Mouse (Mus musculus): ENCODE measurements around the gene Ugt1a1.
"Not testable (repeated sequence)": the region's sequence is repeated elsewhere in the genome, so short reads cannot be mapped to it uniquely, and the experiment has no call there.

Gene Ugt1a1

DNA sequence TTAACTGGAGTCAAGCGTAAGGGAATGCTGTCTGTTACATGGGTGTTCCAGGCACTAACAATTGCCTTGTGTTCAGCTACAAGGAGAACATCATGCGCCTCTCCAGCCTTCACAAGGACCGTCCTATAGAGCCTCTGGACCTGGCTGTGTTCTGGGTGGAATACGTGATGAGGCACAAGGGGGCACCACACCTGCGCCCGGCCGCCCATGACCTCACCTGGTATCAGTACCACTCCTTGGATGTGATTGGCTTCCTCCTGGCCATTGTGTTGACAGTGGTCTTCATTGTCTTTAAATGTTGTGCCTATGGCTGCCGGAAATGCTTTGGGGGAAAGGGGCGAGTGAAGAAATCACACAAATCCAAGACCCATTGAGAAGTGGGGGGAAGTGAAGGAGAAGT, 6.3 kb downstream of the Ugt1a1 start:
- DNase-seq (ENCODE audit: low read depth, low spot score): peak; percentile 11

DNA sequence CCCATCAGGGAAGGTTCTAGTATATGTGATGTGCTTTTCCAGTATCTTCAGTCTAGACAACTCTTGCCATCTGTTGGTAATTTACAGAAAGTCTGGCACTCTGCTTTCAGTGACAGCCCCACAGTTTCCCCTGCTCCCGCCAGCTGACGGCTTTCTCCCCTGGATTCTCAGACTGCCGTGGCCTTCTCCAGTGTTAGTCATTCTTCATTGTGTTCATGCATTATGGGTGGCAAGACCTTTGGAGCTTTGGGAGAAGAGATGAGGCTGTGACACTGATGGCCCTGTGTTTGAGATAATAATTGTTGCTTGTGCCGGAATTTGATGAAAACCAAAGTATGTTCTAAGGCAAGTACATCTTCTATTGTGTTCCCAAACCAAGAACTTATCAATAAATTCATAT, 6.8 kb downstream of the Ugt1a1 start:
- DNase-seq (ENCODE audit: low read depth, low spot score): peak; percentile 10

DNA sequence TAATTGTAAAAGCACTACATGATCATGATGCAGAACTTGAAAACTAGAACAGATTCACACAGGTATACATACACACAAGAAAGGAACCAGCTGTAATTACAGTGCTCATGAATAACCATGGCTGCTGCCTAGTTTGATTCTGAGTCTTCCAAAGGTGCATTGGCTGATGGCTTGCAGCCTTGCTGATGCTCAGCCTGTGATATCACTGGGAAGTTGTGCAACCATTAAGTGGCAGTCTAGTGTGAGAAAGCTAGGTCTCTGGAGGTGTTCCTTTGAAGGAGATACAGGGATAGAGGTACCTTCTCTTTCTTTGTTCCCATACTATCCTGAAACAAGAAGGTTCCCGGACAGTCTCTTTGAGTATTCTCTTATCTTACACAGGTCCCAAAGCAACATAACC, 7.3 kb downstream of the Ugt1a1 start:
- peak; percentile 8 for DNase-seq (ENCODE audit: low read depth, low spot score)

DNA sequence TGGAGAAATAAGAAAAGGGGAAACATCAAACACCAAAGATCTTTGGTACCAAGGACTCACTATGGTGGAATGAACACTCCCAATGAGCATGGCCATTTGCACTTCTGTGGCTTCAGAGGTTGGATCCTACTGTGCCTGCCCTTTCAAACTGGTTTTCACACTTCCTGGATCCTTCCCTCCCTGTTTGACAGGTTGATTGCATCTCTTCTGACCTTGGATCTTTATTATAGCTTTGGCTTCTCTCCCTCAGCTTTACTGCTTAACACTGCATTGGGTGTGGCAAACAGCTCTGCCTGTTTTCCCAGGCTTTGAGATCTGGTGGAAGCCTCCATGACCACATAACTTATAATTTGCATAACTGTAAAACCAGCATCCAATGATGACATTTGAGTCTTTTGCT, 8.6 kb downstream of the Ugt1a1 start:
- DNase-seq (ENCODE audit: low read depth, low spot score): peak; percentile 12

DNA sequence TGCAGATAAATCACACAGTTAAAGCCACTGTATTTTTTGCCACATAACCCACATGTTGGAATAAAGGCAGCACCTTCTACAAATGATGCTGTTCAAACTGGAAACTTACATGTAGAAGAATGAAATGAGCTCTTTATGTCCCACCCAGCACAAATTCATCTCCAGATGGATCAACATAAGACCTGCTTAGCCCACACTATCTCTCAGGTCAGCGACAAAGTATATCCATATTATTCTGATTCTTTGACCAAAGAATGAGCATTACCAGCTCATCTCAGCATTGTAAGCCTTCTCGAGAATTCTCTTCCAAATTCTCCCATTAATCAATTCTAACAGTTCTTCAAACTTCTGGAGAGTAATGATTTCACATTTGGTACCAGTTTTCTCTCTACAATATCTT, 10.5 kb downstream of the Ugt1a1 start:
- DNase-seq (ENCODE audit: low read depth, low spot score): peak; percentile 8

DNA sequence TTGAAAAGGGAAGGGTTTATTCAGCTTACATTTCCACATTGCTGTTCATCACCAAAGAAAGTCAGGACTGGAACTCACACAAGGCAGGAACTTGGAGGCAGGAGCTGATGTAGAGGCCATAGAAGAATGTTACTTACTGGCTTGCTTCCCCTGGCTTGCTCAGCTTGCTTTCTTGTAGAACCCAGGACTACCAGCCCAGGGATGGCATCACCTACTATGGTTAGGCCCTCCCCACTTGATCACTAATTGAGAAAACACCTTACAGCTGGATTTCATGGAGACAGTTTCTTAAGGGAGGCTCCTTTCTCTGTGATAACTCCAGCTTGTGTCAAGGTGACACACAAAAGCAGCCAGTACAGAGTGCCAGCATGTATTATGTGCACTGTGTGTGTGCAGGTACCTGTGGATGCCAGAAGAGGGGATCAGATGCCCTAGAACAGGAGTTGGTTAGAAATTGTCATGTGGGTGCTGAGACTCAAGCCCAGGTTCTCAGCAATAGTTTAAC, 11.3 kb downstream of the Ugt1a1 start:
- not testable (repeated sequence) for DNase-seq (ENCODE audit: low read depth, low spot score)

DNA sequence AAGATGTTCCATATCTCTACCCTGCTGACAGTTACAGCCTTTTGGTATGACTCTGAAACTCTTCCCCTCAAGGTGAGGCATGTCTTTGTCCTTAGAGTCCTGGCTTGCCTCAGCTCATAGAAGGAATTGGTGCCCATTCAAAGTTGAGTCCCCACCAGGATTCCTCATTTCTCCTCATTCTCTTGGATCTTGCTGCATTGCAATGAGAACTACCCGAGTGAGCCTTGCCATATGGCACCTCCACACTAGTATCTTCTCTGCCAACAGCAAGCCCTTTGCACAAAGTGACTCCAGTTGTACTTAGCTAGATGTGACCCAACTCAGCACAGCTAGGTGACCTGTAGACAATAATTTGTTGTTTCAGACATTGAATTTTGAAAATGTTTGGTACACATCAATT, 11.8 kb downstream of the Ugt1a1 start:
- peak; percentile 17 for DNase-seq (ENCODE audit: low read depth, low spot score)

DNA sequence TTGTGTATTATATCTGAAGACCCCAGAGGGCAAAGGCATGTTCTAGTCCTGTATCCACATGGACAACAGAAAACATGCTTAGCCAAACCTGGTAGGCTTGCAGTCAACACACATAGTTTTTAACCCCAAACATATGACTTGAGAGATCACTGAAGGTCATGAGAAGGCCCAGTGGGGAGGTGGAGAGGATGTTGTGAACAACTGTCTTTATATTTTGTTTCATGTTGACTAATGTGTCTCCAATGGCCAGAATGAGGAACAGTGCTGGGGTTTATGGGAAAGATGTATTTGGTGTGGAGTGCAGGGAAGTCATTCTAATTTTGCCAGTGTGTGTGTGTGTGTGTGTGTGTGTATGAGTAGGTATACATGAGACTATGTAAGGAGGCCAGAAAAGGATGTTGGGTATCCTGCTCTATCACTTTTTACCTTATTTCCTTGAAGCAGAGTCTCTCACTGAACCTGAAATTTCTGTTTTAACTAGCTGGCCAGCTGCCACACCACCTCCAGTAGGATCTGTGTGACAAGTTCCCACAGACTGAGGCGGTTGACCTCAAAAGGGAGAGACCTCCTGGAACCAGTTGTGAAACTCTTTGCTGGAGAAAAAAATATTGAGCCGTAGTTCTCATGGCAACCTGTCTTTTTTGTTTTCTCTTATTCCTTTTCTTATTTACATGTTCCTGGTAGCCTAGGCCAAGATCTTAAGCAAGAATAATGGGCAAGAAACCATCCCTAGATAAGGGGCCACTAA, 12.4 kb downstream of the Ugt1a1 start:
- DNase-seq (ENCODE audit: low read depth, low spot score): peak; percentile 12

DNA sequence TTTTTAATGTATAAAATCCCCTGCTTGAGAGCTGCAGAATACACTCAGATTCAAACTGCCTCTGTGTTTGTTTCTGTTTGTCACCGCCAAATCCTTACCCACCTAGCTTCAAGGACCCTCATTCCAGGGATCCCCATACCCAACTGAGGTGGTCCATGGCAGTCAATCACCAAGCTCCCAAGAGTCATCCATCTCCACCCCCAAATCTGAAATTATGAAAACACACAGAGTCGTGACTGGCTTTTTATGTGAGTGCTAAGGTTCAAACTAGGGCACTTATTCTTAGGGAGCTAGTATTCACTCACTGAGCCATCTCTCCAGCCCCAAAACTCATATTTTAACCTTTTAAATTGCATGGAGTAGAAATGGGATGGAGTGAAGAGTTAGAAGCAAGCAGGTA, 13.5 kb downstream of the Ugt1a1 start:
- peak; percentile 1 for DNase-seq (ENCODE audit: low read depth, low spot score)

DNA sequence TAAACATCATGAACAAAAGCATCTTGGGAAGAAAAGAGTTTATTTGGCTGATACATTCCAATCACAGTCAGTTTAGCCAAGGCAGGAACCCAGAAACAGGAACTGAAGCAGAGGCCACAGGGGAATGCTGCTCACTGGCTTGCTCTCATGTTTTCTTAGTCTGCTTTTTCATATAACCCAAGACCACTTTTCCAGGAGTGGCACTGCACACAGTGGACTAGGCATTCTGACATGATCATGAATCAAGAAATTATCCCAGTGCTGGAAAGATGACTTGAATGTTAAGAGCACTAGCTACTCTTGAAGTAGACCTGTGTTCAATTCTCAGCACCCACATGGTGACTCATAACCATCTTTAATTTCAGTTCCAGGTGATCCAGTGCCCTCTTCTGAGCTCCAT, 14.0 kb downstream of the Ugt1a1 start:
- peak; percentile 2 for DNase-seq (ENCODE audit: low read depth, low spot score)

DNA sequence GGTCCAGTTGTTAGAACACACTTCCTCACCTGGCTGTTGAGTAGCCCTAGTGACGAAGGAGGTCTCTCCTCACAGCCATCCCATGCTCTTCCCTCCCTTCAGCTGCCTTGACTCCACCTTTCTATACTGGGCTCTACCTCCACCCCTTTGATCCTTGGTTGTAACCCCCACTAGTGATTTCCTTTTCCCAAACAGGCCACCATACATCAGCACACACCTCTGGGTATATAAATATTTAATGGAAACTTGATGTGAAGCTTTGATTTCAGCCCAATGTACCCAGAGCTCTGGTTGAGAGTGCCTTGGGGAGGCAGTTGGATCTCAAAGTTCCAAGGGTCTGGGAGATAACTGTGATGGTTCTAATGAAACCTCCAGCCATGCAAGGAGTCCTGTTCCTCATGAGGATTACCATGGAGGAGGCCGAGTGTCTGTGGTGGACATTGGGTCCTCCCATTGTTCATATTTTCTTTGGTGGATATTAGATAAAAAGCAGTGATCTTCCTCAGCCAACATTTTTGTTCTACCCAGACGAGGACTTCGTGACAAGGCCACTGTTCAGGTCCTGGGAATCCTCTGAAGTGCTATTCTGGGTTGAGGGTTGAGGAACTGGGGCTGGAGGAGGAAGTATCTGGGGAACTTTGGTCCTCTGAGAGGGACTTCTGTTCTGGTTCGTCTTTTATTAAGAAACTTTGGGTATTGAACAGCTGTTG, 15.1 kb downstream of the Ugt1a1 start, which contains the start of gene Mroh2a:
Gene Mroh2a, plus strand, starts transcription at position 317 of the 710 bp plus-strand sequence.
- peak; percentile 4 for DNase-seq (ENCODE audit: low read depth, low spot score)

DNA sequence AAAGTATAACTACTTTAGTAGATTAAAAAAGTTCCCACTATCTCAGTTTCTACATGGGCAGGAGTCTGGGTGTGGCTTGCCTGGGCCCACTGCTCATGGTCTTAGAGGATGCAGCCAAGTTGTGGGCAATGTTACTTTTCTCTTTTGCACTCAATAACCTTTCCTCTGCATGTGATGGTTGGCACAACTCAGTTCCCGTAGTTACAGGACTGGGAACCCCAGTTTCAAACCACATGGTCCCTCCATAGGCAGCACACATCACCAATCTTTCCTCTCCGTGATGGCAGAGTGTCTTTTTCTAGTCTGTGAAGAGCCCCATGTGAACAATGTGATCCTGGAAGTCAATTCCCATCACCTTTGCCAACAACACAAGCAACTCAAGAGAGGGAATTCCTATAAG, 15.7 kb downstream of the Ugt1a1 start:
- DNase-seq (ENCODE audit: low read depth, low spot score): no peak

DNA sequence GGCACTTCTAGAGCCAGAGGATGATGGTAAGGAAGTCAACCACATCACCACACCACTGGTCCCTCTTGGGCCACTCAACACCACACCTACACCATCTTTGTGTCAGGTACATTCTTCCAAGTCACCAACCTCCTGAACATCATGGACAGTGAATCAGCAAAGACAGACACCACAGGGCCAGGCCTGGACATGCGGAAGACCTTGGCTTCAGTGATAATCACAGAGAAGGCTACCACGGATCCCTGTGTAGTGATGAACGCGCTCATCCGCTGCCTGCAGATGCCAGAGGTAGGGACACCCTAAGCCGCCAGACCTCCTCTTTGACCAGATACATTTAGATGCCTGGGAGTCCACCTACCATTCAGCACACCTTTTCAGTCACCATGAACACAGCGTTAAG, 16.4 kb downstream of the Ugt1a1 start:
- DNase-seq (ENCODE audit: low read depth, low spot score): no peak

DNA sequence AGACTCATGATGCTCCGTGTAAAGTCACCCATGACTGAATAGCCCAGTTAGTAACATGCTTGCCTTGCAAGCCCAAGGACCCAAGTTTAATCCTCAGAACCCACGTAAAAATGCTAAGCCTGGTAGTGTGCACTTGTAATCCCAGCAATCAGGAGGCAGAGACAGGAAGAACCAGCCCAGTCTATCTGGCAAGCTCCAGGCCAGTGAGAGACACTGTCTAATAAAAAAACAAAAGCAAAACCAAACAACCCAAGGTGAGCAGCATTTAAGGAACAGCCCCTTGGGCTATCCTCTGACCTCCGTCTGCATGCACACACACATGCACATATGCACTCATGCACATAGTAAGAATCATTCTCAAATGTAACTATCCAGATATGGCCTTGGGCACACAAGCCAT, 17.8 kb downstream of the Ugt1a1 start:
- no peak for DNase-seq (ENCODE audit: low read depth, low spot score)

DNA sequence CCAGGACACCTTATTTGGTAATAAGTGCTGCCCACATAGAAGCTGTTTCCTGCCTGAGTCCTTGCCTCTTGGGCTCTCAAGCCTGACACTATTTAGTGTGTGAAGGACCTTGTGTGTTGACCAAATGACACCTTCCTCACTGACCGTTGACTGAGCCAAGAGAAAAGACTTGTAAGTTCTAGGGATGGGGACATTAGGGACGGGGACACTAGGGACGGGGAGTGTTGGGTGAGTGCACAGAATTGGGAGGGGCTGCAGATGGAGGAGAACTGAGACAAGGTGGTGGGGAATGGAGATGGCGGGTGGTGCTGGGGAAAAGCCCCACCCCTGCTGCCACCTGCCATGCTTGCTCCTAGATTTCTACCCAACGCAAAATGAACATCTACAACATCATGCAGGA, 18.2 kb downstream of the Ugt1a1 start:
- DNase-seq (ENCODE audit: low read depth, low spot score): no peak

DNA sequence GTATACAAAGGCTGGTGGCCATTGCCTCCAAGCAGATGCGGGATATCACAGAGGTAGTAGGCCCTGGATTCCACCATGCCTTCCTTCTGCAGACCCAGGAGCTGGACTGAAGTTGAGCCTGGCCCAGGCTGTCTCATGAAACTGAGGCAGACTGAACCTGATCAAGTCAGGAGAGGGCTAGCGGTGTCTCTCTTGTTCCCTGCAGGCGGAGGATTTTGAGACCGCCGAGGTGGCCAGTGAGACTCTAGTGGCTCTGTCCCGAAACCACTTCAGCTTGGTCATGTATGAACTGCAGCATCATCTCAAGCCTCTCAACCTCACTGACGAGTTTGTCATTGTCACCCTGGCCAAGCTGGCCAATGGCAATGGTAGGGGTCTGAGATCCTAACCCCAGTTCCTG, 18.7 kb downstream of the Ugt1a1 start:
- DNase-seq (ENCODE audit: low read depth, low spot score): no peak

DNA sequence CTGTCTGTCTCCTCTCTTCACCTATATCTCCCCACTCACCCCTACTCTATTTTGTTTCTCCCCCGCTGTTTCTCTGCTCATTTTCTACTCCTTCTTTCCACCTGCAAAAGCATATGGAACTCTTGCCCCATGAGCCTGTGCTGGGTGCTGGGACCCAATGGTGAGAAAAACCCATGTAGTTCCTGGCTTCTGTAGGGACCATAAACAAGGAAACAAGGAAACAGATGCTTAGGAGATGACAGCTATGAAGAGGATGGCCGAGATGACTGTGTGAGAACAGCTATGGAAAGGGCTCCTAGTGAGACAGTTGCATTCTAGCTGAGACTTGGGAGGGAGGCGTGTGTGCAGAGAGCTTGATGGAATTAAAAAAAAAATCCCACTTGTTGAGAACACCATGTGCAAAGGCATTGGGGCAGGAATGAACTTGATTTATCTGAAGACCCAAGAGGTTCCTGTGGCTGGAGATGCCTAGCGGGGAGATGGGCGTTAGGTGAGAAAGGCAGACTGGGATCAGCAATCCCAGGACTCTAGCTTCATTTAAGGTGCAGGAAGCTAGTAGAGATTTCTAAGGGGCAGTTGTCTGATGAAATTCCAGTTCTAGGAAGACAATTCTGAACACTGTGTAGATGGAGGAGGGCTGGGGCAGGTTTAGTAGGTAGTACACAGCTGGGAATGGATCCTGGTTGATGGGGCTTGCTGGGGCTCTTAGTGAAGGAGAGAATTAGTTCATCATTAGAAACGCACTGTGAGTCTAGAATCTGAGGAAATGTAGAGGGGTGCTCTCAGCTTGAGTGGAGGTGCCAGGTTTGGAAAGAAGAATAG, 19.4 kb downstream of the Ugt1a1 start:
- no peak for DNase-seq (ENCODE audit: low read depth, low spot score)

DNA sequence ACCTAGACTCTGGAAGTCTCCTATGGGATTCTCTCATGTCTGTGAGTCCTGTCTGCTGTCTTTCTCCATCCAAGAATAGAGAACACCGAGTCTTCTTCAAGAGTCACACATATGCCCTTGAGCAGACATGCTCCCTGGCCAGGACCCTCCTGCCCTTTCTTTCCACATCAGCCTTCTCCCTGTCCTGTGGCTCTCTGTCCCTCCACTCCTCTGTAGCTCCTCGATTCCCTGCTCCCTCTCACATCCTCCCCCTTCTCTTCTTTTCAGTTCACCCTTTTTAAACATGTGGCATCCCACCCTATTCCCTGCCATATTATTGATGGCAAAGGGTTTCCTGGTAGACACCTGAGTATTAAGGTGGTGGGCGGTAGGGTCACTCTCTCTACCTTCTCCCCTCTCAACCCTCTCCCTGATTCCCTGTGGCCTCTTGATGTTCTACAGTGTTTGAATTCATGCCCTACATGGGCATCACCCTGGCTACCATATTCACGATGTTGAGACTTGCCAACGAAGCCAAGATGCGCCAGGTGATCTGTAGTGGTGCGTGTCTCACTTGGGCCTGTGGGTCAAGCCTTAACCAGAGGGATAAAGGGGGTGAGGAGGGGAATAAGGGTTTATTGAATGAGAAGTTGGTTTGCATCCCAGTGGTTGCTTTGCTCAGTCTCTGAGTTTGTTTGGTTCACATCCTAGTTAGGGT, 20.2 kb downstream of the Ugt1a1 start:
- no peak for DNase-seq (ENCODE audit: low read depth, low spot score)

DNA sequence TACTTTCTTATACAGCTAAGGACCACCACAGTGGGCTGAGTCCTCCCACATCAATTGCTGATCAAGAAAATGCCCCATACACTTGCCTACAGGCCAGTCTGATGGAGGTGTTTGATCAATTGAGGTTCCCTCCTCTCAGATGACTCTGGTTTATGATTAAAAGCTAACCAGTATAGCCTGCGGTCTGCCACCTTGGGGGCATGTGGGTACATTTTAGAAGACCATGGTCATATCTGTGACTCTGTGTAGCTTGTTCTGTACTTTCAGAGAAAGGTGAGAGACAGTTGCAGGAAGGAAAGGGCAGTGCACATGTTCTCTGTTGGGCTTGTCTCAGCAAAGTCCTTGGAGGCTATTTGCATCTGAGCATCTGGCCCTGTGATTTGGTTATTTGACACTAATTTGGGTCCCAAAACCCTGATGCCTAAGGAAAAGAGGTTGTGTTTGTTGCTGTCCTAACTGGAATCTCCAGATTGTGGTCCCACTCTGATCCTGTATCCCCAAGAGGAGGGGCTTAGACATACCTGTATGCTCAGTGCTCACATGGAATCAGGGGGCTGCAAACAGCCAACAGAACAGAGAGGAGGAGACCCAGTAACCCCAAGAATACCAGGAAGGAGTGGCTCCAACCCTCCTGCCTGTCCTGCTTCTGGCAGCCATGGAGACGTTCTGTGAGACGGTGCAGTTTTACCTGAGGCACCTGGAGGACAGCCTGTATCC, 21.1 kb downstream of the Ugt1a1 start:
- DNase-seq (ENCODE audit: low read depth, low spot score): no peak

DNA sequence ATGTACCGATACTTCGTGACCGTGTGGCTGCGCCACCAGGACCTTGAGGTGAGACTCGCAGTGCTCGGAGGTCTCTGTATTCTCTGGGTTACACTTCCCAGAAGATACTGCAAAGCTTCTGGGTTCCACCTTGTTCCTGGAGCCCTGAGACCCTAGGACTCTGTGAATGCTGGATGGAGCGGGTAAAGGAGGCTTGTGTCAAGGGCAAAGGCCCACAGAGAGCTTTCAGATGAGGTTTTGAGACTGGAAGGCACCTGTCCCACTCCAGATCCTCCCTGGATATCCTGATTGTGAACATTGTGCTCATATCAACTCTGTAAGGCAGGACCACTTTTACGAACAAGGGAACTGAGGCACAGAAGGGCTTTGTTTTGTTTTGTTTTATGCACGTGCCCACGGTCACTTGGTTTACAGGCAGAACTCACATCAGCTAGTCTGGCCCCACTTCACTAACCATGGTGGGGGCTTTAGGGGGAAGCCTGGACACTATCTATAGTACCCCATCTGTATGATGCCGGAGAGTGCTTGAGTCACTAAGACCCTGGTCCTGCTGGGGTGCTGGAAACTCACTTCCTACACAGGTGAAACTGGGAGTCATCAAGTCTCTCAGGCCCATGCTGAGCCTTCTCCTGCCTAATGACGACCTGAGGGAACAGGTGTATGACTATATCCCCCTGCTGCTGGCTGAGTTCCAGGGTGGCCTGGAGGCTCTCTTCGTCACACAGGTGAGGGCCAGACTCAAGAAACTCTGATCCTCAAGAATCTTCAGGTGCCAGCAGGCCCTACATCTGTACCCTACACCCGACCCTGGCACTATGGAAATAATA, 21.9 kb downstream of the Ugt1a1 start:
- no peak for DNase-seq (ENCODE audit: low read depth, low spot score)

All from CD4-positive, CD25-positive, alpha-beta regulatory T cell, adult 2 months (primary cell).